Mouse (Mus musculus): ENCODE measurements around the gene Fbp2.
"Not testable (repeated sequence)": the region's sequence is repeated elsewhere in the genome, so short reads cannot be mapped to it uniquely, and the experiment has no call there.

Gene Fbp2

DNA sequence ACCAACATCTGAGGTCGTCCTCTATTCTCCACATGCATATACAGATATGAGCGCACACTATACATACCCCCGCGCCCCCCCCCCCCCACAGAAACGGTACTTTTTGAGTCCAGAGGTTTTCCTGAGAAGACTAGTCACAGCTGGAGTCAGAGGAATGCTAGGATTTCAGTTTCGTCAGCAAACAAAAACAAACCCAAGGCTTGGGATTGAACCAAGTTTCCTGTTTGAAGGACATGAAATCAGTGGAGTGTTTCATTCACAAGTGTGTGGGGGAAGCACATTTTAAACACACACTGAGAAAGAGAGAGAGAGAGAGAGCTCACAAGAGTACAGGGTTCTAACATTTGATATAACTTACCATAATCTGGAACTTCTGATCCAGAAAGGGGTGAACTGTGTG, 5.5 kb upstream of the Fbp2 start:
- DNase-seq: no peak

DNA sequence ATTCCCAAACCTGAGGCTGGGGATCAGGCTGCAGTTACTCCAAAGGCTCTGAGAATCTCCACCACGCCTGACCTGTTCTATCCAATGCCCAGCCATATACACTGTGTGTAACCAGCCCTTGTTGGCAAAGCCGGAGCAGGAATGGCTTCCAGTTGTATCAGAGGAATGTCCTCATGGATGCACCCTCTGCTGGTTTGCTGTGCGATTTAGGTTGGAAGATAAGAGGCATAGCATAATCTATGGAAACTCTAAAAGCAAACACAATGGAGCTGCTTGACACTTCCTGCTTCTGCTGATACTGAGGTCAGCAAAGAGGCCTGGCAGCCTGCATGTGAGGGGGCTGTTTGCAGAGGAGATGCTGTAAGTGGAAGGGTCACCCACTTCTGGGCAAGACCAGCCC, 4.7 kb upstream of the Fbp2 start:
- DNase-seq: no peak

- DNase-seq: no peak
Measured at GRCm38 (mm10) chr13:62860068-62860467, 1.8 kb upstream of the Fbp2 start.

- not testable (repeated sequence) for DNase-seq
Measured at GRCm38 (mm10) chr13:62859251-62859650, 1.0 kb upstream of the Fbp2 start.

GRCm38 (mm10) chr13:62856850-62857249, 1.4 kb downstream of the Fbp2 start:
- no peak for DNase-seq

GRCm38 (mm10) chr13:62856305-62856675, 1.9 kb downstream of the Fbp2 start:
- peak; percentile 76 for DNase-seq

GRCm38 (mm10) chr13:62855396-62856304, 2.6 kb downstream of the Fbp2 start:
- DNase-seq: no peak

- DNase-seq: peak; percentile 70
Measured at GRCm38 (mm10) chr13:62854666-62855065, 3.6 kb downstream of the Fbp2 start.

DNA sequence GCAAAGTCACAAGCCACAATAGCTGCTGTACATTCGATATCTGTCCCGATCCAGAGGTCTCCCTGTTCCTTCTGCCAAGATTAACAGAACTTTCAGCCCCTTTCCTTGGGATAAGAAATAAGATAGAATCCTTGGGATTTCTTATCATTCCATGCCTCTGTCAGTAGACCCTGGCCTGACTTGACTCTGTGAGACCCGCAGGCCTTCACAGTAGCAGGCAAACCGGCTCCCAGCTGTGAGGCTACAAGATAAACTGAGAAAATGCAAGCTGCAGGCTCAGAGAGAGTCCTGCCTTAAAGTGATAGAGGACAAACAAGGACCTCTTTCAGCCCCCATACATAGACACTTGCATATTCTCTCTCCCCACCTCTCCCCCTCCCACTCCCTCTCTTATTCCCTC, 24.9 kb downstream of the Fbp2 start:
- no peak for DNase-seq

GRCm38 (mm10) chr13:62832239-62832638, 26.0 kb downstream of the Fbp2 start:
- no peak for DNase-seq

- not testable (repeated sequence) for DNase-seq
Measured at GRCm38 (mm10) chr13:62815705-62816104, 42.5 kb downstream of the Fbp2 start.

DNA sequence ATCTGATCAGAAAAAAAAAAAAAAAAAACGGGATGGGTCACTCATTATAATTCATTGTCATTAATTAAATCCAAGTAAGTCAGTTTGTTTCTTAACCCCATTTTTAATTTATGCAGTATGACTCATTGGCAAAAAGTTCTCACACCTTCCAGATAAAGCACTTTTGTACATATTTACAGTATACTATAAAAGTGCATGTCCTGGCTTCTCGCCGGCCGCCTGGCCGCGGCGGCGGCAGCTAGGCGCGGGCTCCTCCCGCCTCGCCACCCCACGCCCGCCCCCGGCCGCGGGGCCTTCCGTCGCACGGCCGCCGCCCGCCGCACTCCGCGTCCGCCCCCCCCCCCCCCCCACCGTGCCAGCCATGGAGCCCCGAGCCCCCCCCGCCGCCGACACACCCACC, 45.5 kb downstream of the Fbp2 start:
- no peak for DNase-seq

DNA sequence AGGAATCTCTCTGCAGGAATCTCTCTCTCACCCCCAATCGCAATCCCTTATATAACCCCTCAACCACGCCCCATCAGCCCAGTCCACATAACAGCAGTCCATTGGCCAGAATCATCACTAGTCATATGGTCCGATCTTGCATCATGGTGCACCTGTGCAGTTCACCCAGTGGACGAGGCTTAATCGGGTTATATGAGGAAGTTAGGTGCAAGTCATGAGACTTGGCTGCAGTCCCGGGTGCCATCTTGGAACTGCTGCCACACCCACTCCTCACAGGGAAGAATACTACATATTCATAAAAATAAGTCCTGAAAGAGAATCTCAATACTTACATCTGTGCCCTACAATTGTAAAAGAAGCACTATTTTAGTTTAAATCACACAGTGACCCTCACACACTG, 50.2 kb downstream of the Fbp2 start:
- DNase-seq: not testable (repeated sequence)

All from thymus, postnatal 25 days (tissue).